Mouse (Mus musculus): ENCODE results near the gene Nckipsd. TPM values are rescaled to one million over a fixed set of nuclear protein-coding genes. Genes with fewer than 3 reads are reported as not detected.

Nckipsd gene
- 1 to 10 TPM; 3.6 to 5.3 TPM for total RNA-seq (2021)
- long read RNA-seq, experiment 1, transcript Nckipsd-201 (13 exons, 3,360 nt): major isoform, 24 of 27 reads
- long read RNA-seq, experiment 1, partial matches to known transcripts: 1 of 27 reads
- long read RNA-seq, experiment 1, other reads (novel, unspliced or antisense): 2 of 27 reads
- long read RNA-seq, experiment 2, transcript Nckipsd-201 (13 exons, 3,360 nt): major isoform, 9 of 12 reads
- long read RNA-seq, experiment 2, partial matches to known transcripts: 2 of 12 reads
- long read RNA-seq, experiment 2, other reads (novel, unspliced or antisense): 1 of 12 reads

DNA sequence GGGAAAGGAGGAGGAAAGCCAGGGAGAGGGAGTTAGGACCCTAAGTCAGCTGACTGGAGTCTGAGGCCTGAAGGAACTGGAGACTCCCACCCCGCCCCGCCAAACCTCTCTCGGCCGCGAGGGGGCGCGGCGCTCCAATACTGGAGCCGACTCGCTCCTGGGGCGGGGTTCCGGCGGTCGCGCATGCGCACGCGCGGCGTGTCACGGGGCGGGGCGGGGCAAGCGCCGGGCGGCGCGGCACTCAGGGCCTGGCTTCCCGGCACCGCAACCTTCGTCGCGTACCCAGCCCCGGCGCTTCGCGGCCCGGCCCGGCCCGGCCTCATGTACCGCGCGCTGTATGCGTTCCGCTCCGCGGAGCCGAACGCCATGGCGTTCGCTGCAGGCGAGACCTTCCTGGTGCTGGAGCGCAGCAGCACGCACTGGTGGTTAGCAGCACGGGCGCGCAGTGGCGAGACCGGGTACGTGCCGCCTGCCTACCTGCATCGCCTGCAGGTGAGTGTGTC is at the start of gene Nckipsd:
Gene Nckipsd, plus strand, starts transcription at position 206 of the 503 bp plus-strand sequence.
- peak; percentile 98 for DNase-seq
- Histone ChIP-seq H3K4me3 (peak within 1 kb of the TSS; percentile 79), H3K27ac (peak within 1 kb of the TSS; percentile 93)
- peak; percentile 94; the same call in 1 of the 2 replicates for TF ChIP-seq CTCF (IDR thresholded peaks at IDR 0.05)
- intact Hi-C loops (cut with DNase I): no loop called here

DNA sequence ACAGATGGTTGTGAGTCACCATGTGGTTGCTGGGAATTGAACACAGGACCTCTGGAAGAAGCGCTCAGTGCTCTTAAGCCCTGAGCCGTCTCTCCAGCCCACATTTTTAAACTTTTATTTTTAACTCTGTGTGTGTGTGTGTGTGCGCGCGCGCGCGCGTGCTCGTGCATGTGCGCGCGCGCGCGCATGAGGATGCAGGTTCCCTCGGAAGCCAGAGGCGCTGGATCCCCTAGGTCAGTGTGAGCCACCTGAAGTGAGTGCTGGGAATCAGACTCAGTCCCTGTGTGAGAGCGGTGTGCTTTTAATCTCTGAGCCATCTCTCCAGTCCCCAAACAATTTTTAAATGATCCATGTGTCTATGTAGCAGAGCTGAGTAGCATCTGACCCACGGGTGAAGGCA is 49.0 kb upstream of the Nckipsd start:
- TF ChIP-seq CTCF (IDR thresholded peaks at IDR 0.05): no peak

DNA sequence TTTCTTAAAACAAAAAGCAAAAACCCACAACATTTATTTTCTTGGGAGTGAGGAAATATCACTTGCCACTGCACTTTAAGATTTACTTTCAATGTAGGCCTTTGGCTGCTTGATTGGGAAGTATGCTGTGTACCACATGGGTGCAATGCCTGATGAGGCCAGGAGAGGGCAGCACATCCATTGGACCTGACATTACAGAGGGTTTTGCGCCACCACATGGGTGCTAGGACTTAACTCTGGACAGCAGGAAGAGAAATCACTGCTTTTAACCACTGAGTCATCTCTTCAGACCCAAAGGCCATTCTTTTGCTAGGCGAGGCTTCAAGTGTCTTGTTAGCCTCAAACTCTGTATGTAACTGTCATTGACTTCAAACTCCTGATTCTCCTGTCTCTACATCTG is 48.4 kb upstream of the Nckipsd start:
- peak; percentile 40 for DNase-seq
- peak; percentile 65 for TF ChIP-seq CTCF (IDR thresholded peaks at IDR 0.05)
- Histone ChIP-seq H3K4me3 (no peak overlapping the region), H3K27ac (no peak overlapping the region)
- intact Hi-C loops (cut with DNase I): no loop called here

More for the DNA sequence above, 49.0 kb upstream of the Nckipsd start:
- no peak overlapping the region for H3K4me3 ChIP-seq
- no peak for DNase-seq
- no peak overlapping the region for H3K27ac ChIP-seq
- intact Hi-C loops (cut with DNase I): no loop called here

GRCm38 (mm10) chr9:108761561-108761960 is 46.6 kb upstream of the Nckipsd start:
- TF ChIP-seq CTCF (IDR thresholded peaks at IDR 0.05): no peak
- Histone ChIP-seq H3K27ac (no peak overlapping the region), H3K4me3 (no peak overlapping the region)
- intact Hi-C loops (cut with DNase I): no loop called here
- DNase-seq: no peak

DNA sequence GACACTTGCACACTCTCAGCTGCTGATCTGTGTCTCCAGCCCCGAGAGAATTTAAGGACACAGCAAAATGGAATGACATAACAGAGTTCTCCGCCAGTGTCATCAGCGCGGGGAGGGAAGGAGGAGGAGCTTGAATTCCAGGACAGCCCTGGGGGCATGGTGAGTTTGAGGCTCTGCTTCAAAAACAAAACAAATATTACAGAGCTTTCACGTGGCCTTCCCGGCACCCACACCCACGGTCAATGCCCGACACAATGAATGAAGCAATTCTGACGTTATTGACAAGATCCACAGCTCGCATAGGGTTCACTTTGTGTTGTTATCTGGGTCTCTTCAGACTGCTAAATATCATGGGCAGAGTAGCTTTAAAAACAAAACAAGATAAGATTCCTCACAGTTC is 43.2 kb upstream of the Nckipsd start:
- no peak for DNase-seq
- Histone ChIP-seq H3K27ac (no peak overlapping the region), H3K4me3 (no peak overlapping the region)
- TF ChIP-seq CTCF (IDR thresholded peaks at IDR 0.05): no peak
- intact Hi-C loops (cut with DNase I): no loop called here

DNA sequence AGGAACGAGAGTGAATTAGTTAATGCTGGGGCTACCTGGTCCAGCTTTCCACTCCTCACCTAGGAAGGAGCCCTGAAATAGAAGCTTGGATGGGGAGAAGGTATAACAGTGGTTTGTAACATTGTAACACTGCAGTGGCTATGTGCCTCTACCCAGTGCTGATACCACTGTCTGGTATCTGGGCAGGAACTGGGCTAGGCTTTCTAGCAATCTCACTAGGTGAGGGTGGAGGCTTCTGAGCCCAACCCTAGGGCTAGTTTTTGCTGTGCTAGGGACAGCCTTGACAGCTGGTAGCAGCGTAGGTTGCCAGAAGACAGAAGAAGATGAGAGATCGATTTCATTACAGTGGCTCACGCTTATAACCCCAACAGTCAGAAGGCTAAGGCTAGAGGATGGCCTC is 31.6 kb upstream of the Nckipsd start:
- TF ChIP-seq CTCF (IDR thresholded peaks at IDR 0.05): no peak
- no peak for DNase-seq
- intact Hi-C loops (cut with DNase I): no loop called here
- Histone ChIP-seq H3K27ac (no peak overlapping the region), H3K4me3 (no peak overlapping the region)

DNA sequence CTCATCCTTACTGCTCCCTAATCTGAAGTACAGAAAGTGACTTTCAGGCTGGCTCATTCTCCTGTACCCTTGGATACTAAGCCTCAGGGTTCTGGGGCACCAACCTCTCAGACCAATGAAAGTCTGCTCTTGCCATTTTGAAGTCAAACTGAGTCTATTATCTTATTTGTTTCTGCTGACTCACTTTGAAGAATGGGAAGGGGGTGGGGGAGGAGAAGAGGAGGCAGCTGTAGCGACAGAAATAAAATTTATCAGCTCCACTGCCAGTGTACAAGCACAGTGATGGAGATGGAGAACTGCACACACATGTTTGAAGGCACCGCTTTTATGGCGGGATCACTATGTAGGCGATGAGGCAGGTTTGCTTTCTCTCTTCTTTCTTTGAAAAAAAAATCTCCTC is 30.9 kb upstream of the Nckipsd start:
- intact Hi-C loops (cut with DNase I): no loop called here
- DNase-seq: no peak
- TF ChIP-seq CTCF (IDR thresholded peaks at IDR 0.05): no peak
- H3K27ac ChIP-seq: no peak overlapping the region
- no peak overlapping the region for H3K4me3 ChIP-seq

- no peak overlapping the region for H3K27ac ChIP-seq
- no peak for TF ChIP-seq CTCF (IDR thresholded peaks at IDR 0.05)
- intact Hi-C loops (cut with DNase I): no loop called here
- no peak overlapping the region for H3K4me3 ChIP-seq
- no peak for DNase-seq
These were observed 27.2 kb upstream of the Nckipsd start for GRCm38 (mm10) chr9:108780959-108781358.

- no peak for TF ChIP-seq CTCF (IDR thresholded peaks at IDR 0.05)
- intact Hi-C loops (cut with DNase I): no loop called here
- no peak overlapping the region for H3K27ac ChIP-seq
These were observed 26.3 kb upstream of the Nckipsd start for GRCm38 (mm10) chr9:108781891-108782290.

DNA sequence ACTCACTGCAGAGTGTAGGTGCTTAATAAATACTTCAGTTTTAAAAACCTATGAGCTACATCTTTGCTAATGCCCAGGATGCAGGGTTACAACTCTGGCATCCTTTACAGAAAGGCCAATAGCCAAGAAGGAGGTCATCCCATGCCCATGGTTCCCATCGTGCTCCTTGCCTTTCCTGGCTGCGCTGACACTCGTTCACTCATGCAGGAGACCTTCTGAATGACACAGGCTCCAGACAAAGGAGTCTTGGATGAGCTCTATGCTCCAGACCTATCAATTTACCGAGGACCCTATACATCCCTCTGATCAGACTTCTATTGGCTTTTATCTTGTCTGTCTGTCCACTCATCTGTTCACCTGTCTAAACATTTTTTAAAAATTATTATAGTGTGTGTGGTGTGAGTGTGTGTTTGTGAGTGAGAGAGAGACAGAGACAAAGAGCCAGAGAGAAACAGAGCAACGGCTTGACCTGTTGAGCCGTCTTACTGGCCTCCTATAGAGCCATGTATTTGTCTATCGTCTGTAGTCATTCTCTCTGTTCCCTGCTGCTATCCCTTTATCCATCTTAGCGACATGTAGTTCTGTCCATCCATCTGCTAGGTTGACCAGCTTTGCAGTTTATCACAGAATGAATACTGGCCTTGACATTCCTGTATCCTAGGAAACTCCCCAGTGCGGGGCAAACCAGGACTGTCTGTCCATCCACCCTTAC is 25.2 kb upstream of the Nckipsd start:
- intact Hi-C loops (cut with DNase I): no loop called here
- no peak for DNase-seq
- Histone ChIP-seq H3K4me3 (peak overlapping the region; percentile 88), H3K27ac (peak overlapping the region; percentile 94)
- TF ChIP-seq CTCF (IDR thresholded peaks at IDR 0.05): no peak

More at GRCm38 (mm10) chr9:108781891-108782290, 26.3 kb upstream of the Nckipsd start:
- no peak for DNase-seq
- no peak overlapping the region for H3K4me3 ChIP-seq

- DNase-seq: peak; percentile 97
- TF ChIP-seq CTCF (IDR thresholded peaks at IDR 0.05): no peak
- H3K27ac ChIP-seq: peak within 1 kb of the TSS; percentile 94
- intact Hi-C loops (cut with DNase I): no loop called here
- H3K4me3 ChIP-seq: peak within 1 kb of the TSS; percentile 88
These were observed 24.4 kb upstream of the Nckipsd start, which contains the start of gene Ip6k2 for GRCm38 (mm10) chr9:108783548-108784463. Gene Ip6k2, plus strand, starts transcription at chr9:108783796.

GRCm38 (mm10) chr9:108785416-108785815 is 22.8 kb upstream of the Nckipsd start:
- H3K4me3 ChIP-seq: peak overlapping the region; percentile 88
- no peak for DNase-seq
- TF ChIP-seq CTCF (IDR thresholded peaks at IDR 0.05): no peak
- peak overlapping the region; percentile 35; the same call in 1 of the 2 replicates for H3K27ac ChIP-seq
- intact Hi-C loops (cut with DNase I): no loop called here

Measured in gastrocnemius, adult 2 months (tissue).